Mouse (Mus musculus) liver (tissue): Measurements from ENCODE around the gene Ermap.

Source experiments
- DNase-seq: peaks from one replicate; pipeline ENCODE4 v3.0.0-alpha.2; 2020; ENCODE audit warnings: mixed read lengths

Ermap gene

GRCm38 (mm10) chr4:119133306-119133705 lies 56.5 kb downstream of the Ermap start:
- DNase-seq, result no peak

GRCm38 (mm10) chr4:119131189-119131910 lies 58.5 kb downstream of the Ermap start:
- DNase-seq, result no peak

DNA sequence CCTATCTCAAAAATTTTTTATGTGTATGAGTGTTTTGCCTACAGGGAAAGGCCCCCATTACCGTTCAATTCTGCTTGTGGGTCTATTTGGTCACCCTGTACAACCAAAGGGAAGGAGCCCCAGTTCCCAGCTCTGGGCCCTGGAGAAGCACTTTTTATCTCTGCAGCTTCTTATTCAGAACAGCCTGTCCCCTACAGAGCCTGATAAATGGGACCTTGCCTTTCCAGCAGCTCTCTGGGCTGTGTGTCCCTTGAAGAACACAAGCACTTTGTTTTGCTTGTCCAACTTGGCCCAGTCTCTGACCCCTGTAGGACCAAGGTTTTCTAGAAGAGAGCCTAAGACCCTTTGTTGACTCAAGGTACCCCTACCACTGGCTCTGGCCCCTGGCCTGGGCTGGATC lies 60.7 kb downstream of the Ermap start:
- no peak for DNase-seq

DNA sequence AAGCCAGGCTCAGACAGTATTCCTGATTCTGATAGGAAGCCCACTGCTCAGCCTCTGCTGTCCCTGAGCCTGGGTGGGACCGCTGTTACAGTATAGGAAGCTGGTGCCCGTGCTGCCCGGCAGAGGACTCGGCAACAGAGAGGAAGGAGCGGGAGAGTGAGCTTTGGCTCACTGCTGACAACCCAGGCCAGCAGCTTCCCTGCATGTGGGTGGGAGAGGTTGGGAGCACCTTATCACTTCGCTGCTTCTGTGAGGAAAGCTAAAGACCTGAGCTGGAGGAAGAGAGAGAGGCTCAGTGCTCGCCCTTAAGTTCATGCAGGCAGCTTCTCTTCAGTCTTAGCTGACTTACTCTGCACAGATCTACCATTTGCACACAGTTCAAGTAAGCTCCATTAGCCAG lies 61.3 kb downstream of the Ermap start:
- peak; percentile 58 for DNase-seq

DNA sequence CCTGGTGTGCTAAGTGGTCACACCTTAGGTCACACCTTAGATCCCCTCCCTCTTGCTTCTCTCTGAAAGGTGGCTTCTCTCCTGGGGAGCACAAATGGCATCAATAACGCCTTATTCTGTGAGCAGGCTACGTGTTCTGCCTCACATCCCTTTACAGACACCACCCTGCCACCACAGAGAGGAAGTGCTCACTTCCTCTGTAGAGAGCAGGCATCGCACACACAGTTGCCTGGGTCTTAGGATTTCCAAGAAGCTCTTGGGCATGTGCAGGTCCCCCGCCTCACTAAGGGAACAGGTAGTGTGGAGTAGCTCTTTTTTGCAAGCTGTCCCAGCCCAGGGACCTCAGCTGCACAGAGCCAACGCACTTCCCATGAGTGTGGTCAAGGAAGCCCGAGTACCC lies 62.6 kb downstream of the Ermap start:
- DNase-seq, result peak; percentile 45

DNA sequence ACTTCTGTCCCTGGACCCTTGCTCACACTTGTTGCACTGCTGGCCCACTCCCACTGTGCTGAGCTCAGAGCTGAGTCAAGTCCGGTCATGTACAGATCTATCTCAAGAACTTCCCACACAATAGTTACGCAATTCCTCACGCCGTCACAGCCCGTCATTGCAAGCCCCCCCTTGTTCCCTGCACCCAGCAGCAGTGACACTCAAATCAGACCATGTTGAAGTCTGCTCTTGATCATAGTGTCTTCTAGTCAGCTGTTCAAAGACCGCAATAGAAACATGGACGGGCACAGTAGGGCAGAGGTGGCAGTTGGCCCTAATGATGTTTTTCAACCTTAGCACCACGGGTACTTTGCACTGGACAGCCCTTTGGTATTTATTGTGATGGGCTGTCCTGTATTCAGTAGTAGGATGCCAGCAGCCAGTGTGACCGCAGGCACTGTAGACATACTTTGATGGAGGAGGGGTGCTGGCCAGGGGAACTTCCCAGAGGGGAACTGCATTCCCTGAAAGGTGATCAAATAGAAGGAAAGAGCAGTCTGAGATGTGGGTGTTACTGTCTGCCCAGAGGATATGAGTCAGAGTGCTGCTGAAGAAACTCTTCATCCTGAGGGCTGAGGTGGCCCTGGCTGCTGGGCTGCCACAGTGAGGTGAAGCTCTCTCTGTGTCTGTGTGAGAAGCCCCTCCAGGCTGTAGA lies 64.1 kb downstream of the Ermap start:
- DNase-seq, result no peak
